Mouse (Mus musculus) spleen, embryonic (tissue): ENCODE data around the gene Tep1.
"Not testable (repeated sequence)": the region's sequence is repeated elsewhere in the genome, so short reads cannot be mapped to it uniquely, and the experiment has no call there.

Experiments
- CTCF ChIA-PET: fragments of 350-600 bp; sonication (Branson Sonifier 250); formaldehyde crosslinking; loops from one replicate; lab custom pipeline; 2022; lab: Charles Lee

Gene Tep1

GRCm38 (mm10) chr14:50868656-50869055 is 1.7 kb downstream of the Tep1 start:
- CTCF ChIA-PET, result interaction anchor here (0.5 kb wide), 1 partner anchor 64 kb away, joined by 5 read pairs; no protein-coding TSS in a partner anchor

GRCm38 (mm10) chr14:50868211-50868610 is 2.1 kb downstream of the Tep1 start:
- CTCF ChIA-PET, result interaction anchor here (0.5 to 0.6 kb wide), 2 partner anchors 64 to 245 kb away, joined by 4 to 5 read pairs; no protein-coding TSS in a partner anchor

GRCm38 (mm10) chr14:50866966-50867365 is 3.4 kb downstream of the Tep1 start:
- CTCF ChIA-PET, result no interaction called here

GRCm38 (mm10) chr14:50865005-50865404 is 5.4 kb downstream of the Tep1 start:
- CTCF ChIA-PET, result not testable (repeated sequence)

- CTCF ChIA-PET, result interaction anchor here (0.6 kb wide), 1 partner anchor 12 kb away, joined by 3 read pairs; no protein-coding TSS in a partner anchor
These were observed 7.7 kb downstream of the Tep1 start for GRCm38 (mm10) chr14:50862641-50863040.

DNA sequence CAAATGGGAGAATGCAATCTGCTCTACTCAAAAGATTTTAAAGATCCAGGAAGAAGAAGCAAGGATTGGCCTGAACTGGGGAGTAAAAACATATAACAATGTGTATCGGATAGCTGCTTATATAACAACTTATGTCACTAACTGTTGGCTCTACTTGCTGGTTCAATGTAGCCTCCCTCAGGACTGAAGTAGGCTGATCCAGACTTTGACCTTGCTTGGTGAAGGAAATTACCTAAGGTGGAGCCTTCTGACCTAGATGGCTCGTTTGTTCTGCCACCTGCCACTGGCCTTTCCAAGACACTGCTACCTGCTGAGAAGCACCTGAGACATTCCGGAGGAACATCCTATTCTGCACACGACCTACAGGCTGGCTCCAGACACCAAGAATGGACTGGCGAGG is 14.6 kb downstream of the Tep1 start:
- CTCF ChIA-PET, result interaction anchor here (0.6 kb wide), 1 partner anchor 43 kb away, joined by 3 read pairs; no protein-coding TSS in a partner anchor

- CTCF ChIA-PET, result no interaction called here
These were observed 33.1 kb downstream of the Tep1 start for GRCm38 (mm10) chr14:50837236-50837635.

GRCm38 (mm10) chr14:50834435-50834834 is 35.9 kb downstream of the Tep1 start:
- CTCF ChIA-PET, result interaction anchor here (0.7 kb wide), 1 partner anchor 72 kb away, joined by 3 read pairs; no protein-coding TSS in a partner anchor

- CTCF ChIA-PET, result interaction anchor here (0.7 kb wide), 1 partner anchor 73 kb away, joined by 3 read pairs; no protein-coding TSS in a partner anchor
These were observed 36.4 kb downstream of the Tep1 start for GRCm38 (mm10) chr14:50833964-50834363.

- CTCF ChIA-PET, result no interaction called here
These were observed 40.5 kb downstream of the Tep1 start for GRCm38 (mm10) chr14:50829878-50830277.

GRCm38 (mm10) chr14:50826579-50826978 is 43.8 kb downstream of the Tep1 start:
- CTCF ChIA-PET, result no interaction called here

GRCm38 (mm10) chr14:50824219-50824618 is 46.1 kb downstream of the Tep1 start:
- CTCF ChIA-PET, result no interaction called here

DNA sequence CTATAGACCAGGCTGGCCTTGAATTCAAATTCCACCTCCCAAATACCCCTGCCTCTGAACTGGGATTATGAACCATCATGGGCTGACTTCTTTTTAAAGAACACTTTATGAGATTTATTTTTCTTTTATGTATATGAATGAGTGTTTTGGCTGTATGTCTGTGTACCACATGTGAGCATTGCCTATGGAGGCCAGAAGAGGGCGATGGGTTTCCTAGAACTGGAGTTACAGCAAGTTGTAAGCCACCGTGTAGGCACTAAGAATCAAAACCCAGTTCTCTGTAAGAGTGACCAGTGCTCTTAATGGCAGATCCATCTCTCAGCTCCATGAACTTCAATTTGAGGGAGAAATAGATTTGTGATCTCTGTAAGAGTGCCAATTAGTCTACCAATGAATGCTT is 47.1 kb downstream of the Tep1 start:
- CTCF ChIA-PET, result no interaction called here

GRCm38 (mm10) chr14:50813060-50813459 is 57.3 kb downstream of the Tep1 start:
- CTCF ChIA-PET, result no interaction called here

GRCm38 (mm10) chr14:50807487-50808072 is 62.8 kb downstream of the Tep1 start, which contains the start of the genes Ccnb1ip1 and Parp2:
Gene Ccnb1ip1 (minus strand): TSS chr14:50807732.
Gene Parp2 (plus strand): TSS chr14:50807841.
- CTCF ChIA-PET, result interaction anchor here (0.9 to 1.2 kb wide), 4 partner anchors 13 to 256 kb away, joined by 3 to 6 read pairs (median 4); no protein-coding TSS in a partner anchor

GRCm38 (mm10) chr14:50806469-50806868 is 63.9 kb downstream of the Tep1 start:
- CTCF ChIA-PET, result interaction anchor here (0.5 to 1.1 kb wide), 5 partner anchors 15 to 257 kb away, joined by 3 to 8 read pairs (median 5); no protein-coding TSS in a partner anchor

DNA sequence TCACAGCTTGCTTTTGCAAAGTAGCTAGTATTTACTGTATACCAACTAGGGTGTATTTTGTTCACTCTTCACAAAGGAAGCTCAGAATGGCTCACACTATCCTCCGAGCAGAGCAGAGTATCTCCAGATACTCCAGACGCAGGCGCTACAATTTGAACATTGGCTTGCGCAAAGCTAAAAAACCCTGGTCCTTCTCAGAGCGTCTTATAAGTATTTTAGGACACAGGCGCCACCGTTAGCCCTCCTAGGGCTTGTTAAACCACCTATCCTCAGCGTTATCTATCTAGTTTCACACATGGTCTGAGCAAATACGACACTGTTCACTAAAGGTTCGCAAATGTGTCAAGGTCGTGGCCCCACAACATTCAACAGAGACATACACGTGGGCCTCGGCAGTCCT is 65.7 kb downstream of the Tep1 start:
- CTCF ChIA-PET, result interaction anchor here (0.9 kb wide), 1 partner anchor 285 kb away, joined by 3 read pairs; no protein-coding TSS in a partner anchor

GRCm38 (mm10) chr14:50802843-50803562 is 67.4 kb downstream of the Tep1 start:
- CTCF ChIA-PET, result no interaction called here

DNA sequence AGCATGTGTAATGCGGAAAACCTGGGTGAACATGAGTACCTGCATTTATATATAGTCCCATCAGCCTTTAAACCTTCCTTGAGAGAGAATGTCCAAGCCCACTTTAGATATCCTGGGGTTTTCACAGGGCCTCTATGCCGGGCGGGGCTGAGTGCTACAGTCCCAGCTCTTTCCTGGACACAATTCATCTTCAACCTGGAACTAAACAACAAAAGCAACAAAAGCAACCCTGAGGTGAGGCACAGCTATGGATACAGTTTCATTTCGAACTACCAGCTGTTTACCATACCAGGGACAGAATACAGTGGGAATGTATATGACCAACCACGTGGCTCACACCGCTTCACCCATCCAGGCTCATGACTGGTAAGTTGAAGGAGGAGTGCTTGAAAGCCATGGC is 67.9 kb downstream of the Tep1 start:
- CTCF ChIA-PET, result interaction anchor here (0.6 to 0.7 kb wide), 3 partner anchors 9 to 445 kb away, joined by 3 to 5 read pairs (median 5); no protein-coding TSS in a partner anchor

GRCm38 (mm10) chr14:50799502-50800259 is 70.7 kb downstream of the Tep1 start:
- CTCF ChIA-PET, result interaction anchor here (0.6 to 0.7 kb wide), 2 partner anchors 259 to 477 kb away, joined by 3 read pairs; no protein-coding TSS in a partner anchor

- CTCF ChIA-PET, result no interaction called here
These were observed 71.8 kb downstream of the Tep1 start for GRCm38 (mm10) chr14:50798512-50798911.
